Mouse (Mus musculus) ovary, postnatal 10 days (tissue): ENCODE results near the gene Mllt6.
"Not testable (repeated sequence)": the region's sequence is repeated elsewhere in the genome, so short reads cannot be mapped to it uniquely, and the experiment has no call there.

ENCODE experiments used
- DNase-seq: peaks from one replicate; pipeline ENCODE4 v3.0.0; 2022; ENCODE audit warnings: low spot score

Mllt6 gene

DNA sequence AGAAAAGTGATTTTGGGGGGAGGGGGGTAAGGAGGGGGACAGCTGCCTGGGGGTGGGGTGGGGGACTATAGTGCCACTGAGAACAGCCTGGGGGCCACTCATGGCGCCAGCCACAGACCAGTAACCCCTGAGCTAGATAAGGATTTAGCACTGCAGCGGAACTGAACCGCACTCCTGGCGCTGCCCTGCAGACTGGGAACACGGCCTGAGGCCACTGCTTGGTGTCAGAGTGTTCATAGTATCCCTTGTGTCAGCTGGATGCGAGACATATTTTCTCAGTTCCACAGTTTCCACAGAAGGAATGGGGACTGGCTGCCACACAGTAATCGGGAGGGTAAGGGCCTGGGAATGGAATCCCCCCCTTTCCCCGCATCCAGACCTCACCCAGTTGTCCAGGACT lies 52.8 kb downstream of the Mllt6 start:
- no peak for DNase-seq

DNA sequence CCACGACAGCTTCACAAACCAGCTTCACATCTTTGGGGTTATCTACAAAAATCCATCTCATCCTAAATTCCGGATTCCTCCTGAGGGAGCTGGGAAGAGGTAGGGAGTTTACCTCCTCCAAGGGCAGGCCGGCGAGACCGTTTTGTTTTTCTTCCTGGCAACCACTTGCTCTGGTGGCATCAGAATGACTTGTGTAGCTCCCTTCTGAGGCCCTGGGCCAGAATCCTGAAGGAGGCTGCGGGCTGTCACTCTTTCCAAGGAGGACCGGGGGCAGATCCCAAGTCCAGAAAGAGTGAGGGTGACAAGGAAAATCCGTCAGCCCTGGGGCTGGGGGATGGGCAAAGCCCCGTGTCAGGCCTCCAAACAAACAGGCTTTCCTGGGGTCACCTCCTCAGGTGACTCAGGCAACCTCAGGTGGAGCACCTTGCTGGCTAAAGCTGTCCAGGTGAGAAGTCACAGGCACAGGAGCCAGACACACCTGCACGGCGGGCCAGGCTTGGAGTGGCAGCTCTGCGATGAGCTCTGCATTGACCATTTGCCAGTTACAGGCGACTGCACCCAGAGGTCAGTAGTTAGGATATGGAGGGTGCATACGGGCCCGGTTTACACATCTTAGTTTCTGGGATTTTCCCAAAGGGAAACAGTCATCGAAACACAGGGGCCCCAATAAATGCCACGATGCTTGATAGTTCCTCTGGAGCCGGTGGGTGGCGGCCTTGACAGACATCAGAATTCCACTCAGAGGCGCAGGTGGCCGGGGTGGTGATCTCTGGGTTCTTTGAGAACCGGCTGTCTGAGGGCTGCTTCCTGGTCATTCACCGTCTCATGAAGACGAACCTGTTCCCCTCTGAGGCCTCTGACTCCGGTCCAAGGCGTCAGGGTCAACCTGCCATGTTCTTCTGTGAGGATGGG lies 54.4 kb downstream of the Mllt6 start:
- no peak for DNase-seq

DNA sequence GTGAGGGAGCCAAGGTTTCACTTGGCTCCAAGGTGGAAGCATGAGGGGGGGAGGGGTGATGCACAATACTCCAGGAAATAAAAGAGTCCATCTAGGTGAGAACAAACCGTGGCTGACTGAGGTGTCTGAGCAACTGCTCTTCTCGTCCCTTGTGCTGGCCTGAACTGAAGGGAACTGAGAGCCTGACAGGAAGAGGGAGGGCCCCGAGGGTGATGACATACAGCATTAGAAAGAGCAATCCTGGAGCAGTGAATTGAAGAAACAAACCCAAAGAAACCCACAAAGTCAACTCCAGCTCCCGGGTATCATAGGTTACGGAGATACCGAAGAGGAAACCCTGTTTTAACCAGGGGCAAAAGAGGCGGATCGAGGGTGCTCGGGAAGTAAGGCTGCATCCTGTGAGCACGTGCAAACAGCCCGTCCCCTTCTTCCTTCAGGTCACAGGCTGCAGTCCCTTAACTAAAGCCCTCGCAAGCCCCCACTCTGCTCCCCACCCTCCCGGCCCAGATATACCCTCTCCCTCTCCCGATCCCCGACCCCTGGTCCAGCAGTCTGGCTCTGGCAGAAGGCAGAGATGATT lies 55.2 kb downstream of the Mllt6 start:
- DNase-seq = no peak

GRCm38 (mm10) chr11:97719041-97719440 lies 55.8 kb downstream of the Mllt6 start:
- DNase-seq = no peak

- DNase-seq = no peak
Observed at GRCm38 (mm10) chr11:97721338-97721737, 58.1 kb downstream of the Mllt6 start.

DNA sequence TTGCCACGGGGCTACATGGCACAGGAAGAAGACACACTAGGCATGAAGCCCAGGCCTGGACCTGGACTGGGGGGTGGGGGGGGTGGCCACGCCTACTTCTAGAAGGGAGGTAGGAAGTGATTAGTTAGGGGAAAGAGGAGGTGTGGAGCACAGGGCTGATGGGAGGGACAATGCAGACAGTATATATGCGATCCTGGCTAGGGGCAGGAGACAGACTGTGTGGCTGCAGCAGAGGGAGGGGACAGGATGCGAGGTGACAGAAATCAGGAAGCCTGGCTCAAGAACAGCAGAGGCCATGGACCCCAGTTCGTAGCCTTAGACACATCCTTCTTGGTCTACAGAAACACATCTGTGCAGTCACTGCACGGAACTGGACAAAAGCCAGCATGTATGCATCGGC lies 60.5 kb downstream of the Mllt6 start:
- DNase-seq = no peak

- no peak for DNase-seq
Observed at GRCm38 (mm10) chr11:97728311-97728710, 65.1 kb downstream of the Mllt6 start.

DNA sequence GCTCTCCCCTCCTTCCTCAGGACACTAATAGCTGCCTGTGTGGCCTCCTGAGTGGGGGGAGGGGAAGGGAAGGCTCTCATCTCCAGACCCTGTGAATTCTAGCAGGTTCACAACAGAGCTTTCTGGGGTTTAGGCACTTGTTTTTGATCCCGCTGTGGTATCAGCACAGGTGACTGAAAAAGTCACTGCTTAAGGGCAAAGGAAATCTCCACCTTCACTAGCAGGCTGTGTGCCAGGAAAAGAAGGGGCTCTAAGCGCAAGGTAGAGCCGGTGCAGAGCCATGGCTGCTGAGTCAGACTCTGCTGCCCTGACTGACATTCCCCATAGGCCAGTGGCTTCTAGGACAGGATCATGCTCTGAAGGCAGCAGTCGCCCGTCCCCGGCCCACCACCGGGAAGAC lies 65.5 kb downstream of the Mllt6 start:
- DNase-seq = no peak

GRCm38 (mm10) chr11:97733689-97734088 lies 70.5 kb downstream of the Mllt6 start:
- no peak for DNase-seq

- DNase-seq = not testable (repeated sequence)
Observed at GRCm38 (mm10) chr11:97734810-97735209, 71.6 kb downstream of the Mllt6 start.
